Mouse (Mus musculus) cortical plate, adult 2 months (tissue): ENCODE measurements around the gene Lcorl. TPM values are rescaled to one million over a fixed set of nuclear protein-coding genes. Genes with fewer than 3 reads are reported as not detected.

Experiments used
- H3K27ac ChIP-seq: fragments of 200-500 bp; 2 replicates; pipeline ENCODE4 v1.5.1; 2012; ENCODE audit warnings: low read length, control low read depth, inconsistent platforms; ENCODE audit not compliant: insufficient read depth
- H3K4me1 ChIP-seq: fragments of 200-500 bp; 2 replicates; pipeline ENCODE4 v1.6.1; 2011; ENCODE audit warnings: low read length; ENCODE audit not compliant: control insufficient read depth, insufficient read depth
- H3K4me3 ChIP-seq: fragments of 200-500 bp; 2 replicates; pipeline ENCODE4 v1.5.1; 2011; ENCODE audit warnings: mild to moderate bottlenecking, low read length, control low read depth; ENCODE audit not compliant: insufficient read depth
- CTCF ChIP-seq: fragments of 200-500 bp; IDR thresholded peaks from 2 replicates; pipeline ENCODE4 v1.5.1; 2011; ENCODE audit warnings: mild to moderate bottlenecking, control low read depth, low read length; ENCODE audit not compliant: insufficient read depth; ENCODE audit errors: extremely low read depth
- POLR2A ChIP-seq: fragments of 200-500 bp; IDR thresholded peaks from 2 replicates; pipeline ENCODE4 v1.6.1; 2011; ENCODE audit warnings: mild to moderate bottlenecking, low read length, control low read depth; ENCODE audit not compliant: insufficient read depth; ENCODE audit errors: extremely low read depth
- polyA plus RNA-seq: library from polyadenylated mRNA; depleted of rRNA; stranded (reverse); fragments of >200 nt; gene quantifications from 2 replicates; pipeline ENCODE4 v1.2.3, GENCODE M21; 2012

Gene Lcorl
- polyA plus RNA-seq, 1 experiment, result 9.9 TPM

DNA sequence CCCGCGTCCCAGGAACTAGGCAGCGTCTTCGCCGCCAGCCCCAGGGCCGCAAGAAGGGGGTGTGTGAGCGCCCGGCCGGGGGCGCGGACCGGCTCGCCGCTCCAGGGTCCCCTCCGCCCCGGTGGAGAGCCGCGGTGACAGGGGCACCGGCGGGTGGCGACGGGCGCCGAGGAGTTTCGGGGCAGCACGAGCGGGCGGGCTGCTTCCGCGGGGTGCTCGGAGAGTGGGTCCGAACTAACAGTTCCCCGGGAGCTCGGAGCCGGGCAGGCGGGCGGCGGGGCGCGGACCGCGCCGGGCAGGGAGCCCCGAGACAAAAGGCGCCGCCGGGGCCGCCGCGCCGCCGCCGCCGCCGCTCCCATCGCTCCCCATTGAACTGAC is 550 bp downstream of the Lcorl start:
- Histone ChIP-seq H3K27ac (peak overlapping the region; percentile 96), H3K4me1 (peaks cover 1% of the 10 kb centered on the region; the same call in 1 of the 2 replicates), H3K4me3 (peak overlapping the region; percentile 94)
- no peak for TF ChIP-seq POLR2A
- TF ChIP-seq CTCF, result no peak

- Histone ChIP-seq H3K4me1 (peaks cover 1% of the 10 kb centered on the region; the same call in 1 of the 2 replicates), H3K27ac (no peak overlapping the region), H3K4me3 (peak overlapping the region; percentile 94)
- no peak for TF ChIP-seq CTCF
These were observed 1.1 kb downstream of the Lcorl start for GRCm38 (mm10) chr5:45856303-45856821.

- H3K27ac ChIP-seq, result no peak overlapping the region
- TF ChIP-seq POLR2A (no peak), CTCF (peak; percentile 28; the same call in 1 of the 2 replicates)
- peak overlapping the region; percentile 94 for H3K4me3 ChIP-seq
- peaks cover 1% of the 10 kb centered on the region; the same call in 1 of the 2 replicates for H3K4me1 ChIP-seq
These were observed 1.7 kb downstream of the Lcorl start for GRCm38 (mm10) chr5:45855526-45856302.

DNA sequence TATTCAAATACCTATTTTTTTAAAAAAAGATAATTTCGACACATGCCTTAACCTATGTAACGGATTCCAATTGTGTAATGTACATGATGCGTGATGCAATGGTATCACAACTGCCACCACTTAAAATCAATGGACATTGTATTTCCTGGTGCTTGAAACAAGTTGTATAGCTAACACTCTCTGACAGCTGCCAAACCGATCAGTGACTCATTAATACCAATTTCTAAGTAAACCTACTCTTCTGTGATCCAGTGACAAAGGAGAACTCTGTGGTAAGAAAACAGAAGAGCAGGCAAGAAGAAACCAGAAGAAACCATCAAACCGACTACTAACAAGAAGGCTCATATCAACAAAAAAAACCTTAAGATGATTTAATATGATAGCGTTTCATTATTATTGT is 12.7 kb downstream of the Lcorl start:
- Histone ChIP-seq H3K27ac (no peak overlapping the region), H3K4me1 (no peaks in the 10 kb centered on the region), H3K4me3 (no peak overlapping the region)
- TF ChIP-seq POLR2A (no peak), CTCF (no peak)

- TF ChIP-seq POLR2A, result no peak
- TF ChIP-seq CTCF, result no peak
- Histone ChIP-seq H3K4me3 (no peak overlapping the region), H3K27ac (no peak overlapping the region), H3K4me1 (no peaks in the 10 kb centered on the region)
These were observed 22.3 kb downstream of the Lcorl start for GRCm38 (mm10) chr5:45835131-45835530.

DNA sequence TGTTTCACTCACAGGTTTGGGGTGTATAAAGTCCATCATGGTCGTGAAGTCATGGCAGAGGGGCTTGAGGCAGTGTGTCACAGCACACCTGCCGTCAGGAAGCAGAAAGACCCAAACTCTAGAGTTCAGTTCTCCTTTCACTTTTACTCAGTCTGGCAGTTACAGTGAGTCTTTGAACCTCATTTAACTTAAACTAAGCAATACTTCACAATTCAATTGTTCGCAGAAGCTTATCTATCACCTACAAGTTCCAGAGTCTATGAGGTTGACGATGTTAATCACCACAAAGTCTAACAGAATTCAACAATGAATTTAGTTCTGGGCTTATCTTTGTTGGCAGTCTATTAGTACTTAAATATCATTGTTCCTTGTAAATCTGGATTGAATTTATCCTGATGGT is 45.9 kb downstream of the Lcorl start:
- Histone ChIP-seq H3K4me3 (no peak overlapping the region), H3K27ac (no peak overlapping the region), H3K4me1 (no peaks in the 10 kb centered on the region)
- TF ChIP-seq CTCF (no peak), POLR2A (no peak)

GRCm38 (mm10) chr5:45791864-45792263 is 65.6 kb downstream of the Lcorl start:
- Histone ChIP-seq H3K4me1 (peaks cover 4% of the 10 kb centered on the region; the same call in 1 of the 2 replicates), H3K4me3 (no peak overlapping the region), H3K27ac (no peak overlapping the region)
- TF ChIP-seq CTCF (no peak), POLR2A (no peak)

GRCm38 (mm10) chr5:45790221-45790620 is 67.2 kb downstream of the Lcorl start:
- TF ChIP-seq POLR2A (no peak), CTCF (no peak)
- Histone ChIP-seq H3K4me1 (peaks cover 4% of the 10 kb centered on the region; the same call in 1 of the 2 replicates), H3K27ac (no peak overlapping the region), H3K4me3 (no peak overlapping the region)

GRCm38 (mm10) chr5:45757502-45758121 is 99.8 kb downstream of the Lcorl start:
- TF ChIP-seq POLR2A, result no peak
- no peak for TF ChIP-seq CTCF

DNA sequence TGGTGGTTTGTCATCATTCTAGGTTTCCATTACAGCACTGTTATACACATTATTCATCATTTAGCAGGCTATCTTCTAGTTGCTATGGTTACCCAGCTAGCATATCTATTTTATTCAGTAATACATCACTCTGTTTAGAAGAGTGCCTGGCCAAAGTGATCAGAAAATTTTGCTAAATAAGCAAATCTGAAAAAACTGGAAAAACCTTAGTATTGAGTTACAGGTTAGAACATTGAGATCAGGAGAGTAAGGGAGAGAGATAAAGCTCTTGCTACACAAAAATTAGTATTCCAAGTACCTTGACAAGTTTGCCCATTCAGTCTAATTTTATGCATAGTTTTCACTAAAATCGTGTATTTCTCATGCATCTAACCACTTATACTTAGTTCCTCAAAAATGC is 119.5 kb downstream of the Lcorl start:
- no peak overlapping the region for H3K4me3 ChIP-seq
- no peak for TF ChIP-seq CTCF
- no peak for TF ChIP-seq POLR2A
- no peak overlapping the region for H3K27ac ChIP-seq
- no peaks in the 10 kb centered on the region for H3K4me1 ChIP-seq

More at GRCm38 (mm10) chr5:45757502-45758121, 99.8 kb downstream of the Lcorl start:
- Histone ChIP-seq H3K27ac (no peak overlapping the region), H3K4me3 (no peak overlapping the region), H3K4me1 (no peaks in the 10 kb centered on the region)
